Mouse (Mus musculus) liver, adult 10 weeks (tissue): ENCODE results near the gene Defb30. TPM values are rescaled to one million over a fixed set of nuclear protein-coding genes. Genes with fewer than 3 reads are reported as not detected.

ENCODE experiments used
- polyA plus RNA-seq: library from polyadenylated mRNA; stranded (reverse); fragments of 350-450 nt; fragmentation: Illumina TruSeq; extraction: RNeasy Lipid Tissue Mini Kit (QIAGEN cat#74804); gene quantifications from one replicate; pipeline ENCODE4 v1.2.3, GENCODE M21; 2014; ENCODE audit warnings: low read depth, low replicate concordance

The Defb30 gene
- polyA plus RNA-seq, result not detected

GRCm38 (mm10) chr14:63049910-63050370, at the start of gene Defb30:
TSS of gene Defb30 (minus strand) at chr14:63049960.

GRCm38 (mm10) chr14:63046691-63047090, 3.1 kb downstream of the Defb30 start, which contains the start of gene Defb42:
TSS of gene Defb42 (plus strand) at chr14:63046991.

GRCm38 (mm10) chr14:63011471-63011870, 38.3 kb downstream of the Defb30 start, which contains the start of gene Defb43:
TSS of gene Defb43 (plus strand) at chr14:63011771.

GRCm38 (mm10) chr14:62997777-62998176, 52.0 kb downstream of the Defb30 start, which contains the start of gene Defb47:
TSS of gene Defb47 (plus strand) at chr14:62998077.

GRCm38 (mm10) chr14:62984410-62984809, 65.3 kb downstream of the Defb30 start, which contains the start of gene Defb48:
TSS of gene Defb48 (minus strand) at chr14:62984510.

Other genes with a start within 250 kb of the Defb30 start
- gene Wdfy2, start 212.3 kb downstream of the Defb30 start, polyA plus RNA-seq, result 8.8 TPM
- gene Defb48, start 65.5 kb downstream of the Defb30 start, polyA plus RNA-seq, result not detected
- gene Defb47, start 51.9 kb downstream of the Defb30 start, polyA plus RNA-seq, result not detected
- gene Defb43, start 38.2 kb downstream of the Defb30 start, polyA plus RNA-seq, result not detected
- gene Defb42, start 3.0 kb downstream of the Defb30 start, polyA plus RNA-seq, result not detected